Mouse (Mus musculus) MEL (cell line): ENCODE data around the gene Tgif1. TPM values are rescaled to one million over a fixed set of nuclear protein-coding genes. Genes with fewer than 3 reads are reported as not detected.

Experiments
- DNase-seq: peaks from one replicate; pipeline ENCODE4 v3.0.0; 2011; ENCODE audit warnings: low read depth, low spot score
- H3K27ac ChIP-seq: 2 replicates; pipeline ENCODE4 v1.5.1; 2012; ENCODE audit warnings: low read depth, mild to moderate bottlenecking, control low read depth, low read length, moderate library complexity; ENCODE audit not compliant: control insufficient read depth
- H3K27me3 ChIP-seq, 2 experiments: fragments of 150-350 bp in 1 of 2; sonication (generic) in 1 of 2; 2 replicates each; pipeline ENCODE4 v1.6.1; 2012; ENCODE audit warnings: low read length in 2 of 2, mild to moderate bottlenecking in 2 of 2, improper control_type of control experiment in 1 of 2, moderate library complexity in 1 of 2; ENCODE audit not compliant: insufficient read depth in 2 of 2, control insufficient read depth in 1 of 2
- H3K36me3 ChIP-seq, 2 experiments: 2 replicates each; pipeline ENCODE4 v1.6.1; 2012 to 2014; ENCODE audit warnings: low read length in 2 of 2, improper control_type of control experiment in 1 of 2, inconsistent platforms in 1 of 2, mild to moderate bottlenecking in 1 of 2; ENCODE audit not compliant: insufficient read depth in 2 of 2, control insufficient read depth in 1 of 2
- H3K4me1 ChIP-seq, 2 experiments: fragments of 150-350 bp in 1 of 2; sonication (generic) in 1 of 2; 2 replicates each; pipeline ENCODE4 v1.6.1; 2012; ENCODE audit warnings: low read length in 2 of 2, improper control_type of control experiment in 1 of 2, mild to moderate bottlenecking in 1 of 2; ENCODE audit not compliant: insufficient read depth in 2 of 2, control insufficient read depth in 1 of 2
- H3K4me3 ChIP-seq, 2 experiments: fragments of 150-350 bp in 1 of 2; sonication (generic) in 1 of 2; 2 replicates each; pipeline ENCODE4 v1.5.1; 2012; ENCODE audit warnings: low read depth in 2 of 2, low read length in 2 of 2, mild to moderate bottlenecking in 2 of 2, moderate library complexity in 2 of 2, control low read depth in 1 of 2, improper control_type of control experiment in 1 of 2; ENCODE audit not compliant: control insufficient read depth in 1 of 2, insufficient read depth in 1 of 2
- H3K79me2 ChIP-seq: 2 replicates; pipeline ENCODE4 v1.6.1; 2012; ENCODE audit warnings: mild to moderate bottlenecking, low read length, moderate library complexity; ENCODE audit not compliant: control insufficient read depth, poor library complexity, insufficient read depth
- H3K9ac ChIP-seq: 2 replicates; pipeline ENCODE4 v1.6.1; 2012; ENCODE audit warnings: low read depth, mild to moderate bottlenecking, control low read depth, low read length, moderate library complexity; ENCODE audit not compliant: control insufficient read depth, poor library complexity, severe bottlenecking
- H3K9me3 ChIP-seq: fragments of 150-350 bp; sonication (generic); replicated peaks from 2 replicates; pipeline ENCODE4 v1.6.1; 2012; ENCODE audit warnings: mild to moderate bottlenecking, low read length, improper control_type of control experiment, moderate library complexity; ENCODE audit not compliant: insufficient read depth
- BHLHE40 ChIP-seq: IDR thresholded peaks from 2 replicates; pipeline ENCODE4 v1.6.1; 2012; ENCODE audit warnings: low read depth, mild to moderate bottlenecking, inconsistent platforms, low read length, improper control_type of control experiment, borderline replicate concordance
- CHD1 ChIP-seq: IDR thresholded peaks from 2 replicates; pipeline ENCODE4 v1.6.1; 2012; ENCODE audit warnings: low read depth, mild to moderate bottlenecking, inconsistent platforms, low read length, improper control_type of control experiment
- CHD2 ChIP-seq: IDR thresholded peaks from 2 replicates; pipeline ENCODE4 v1.6.1; 2011; ENCODE audit warnings: low read length, improper control_type of control experiment
- GABPA ChIP-seq: IDR thresholded peaks from 2 replicates; pipeline ENCODE4 v1.6.1; 2012; ENCODE audit warnings: low read depth, mild to moderate bottlenecking, inconsistent platforms, low read length, improper control_type of control experiment, moderate library complexity
- GATA1 ChIP-seq: IDR thresholded peaks from 2 replicates; pipeline ENCODE4 v1.6.1; 2011; ENCODE audit warnings: low read depth, low read length, improper control_type of control experiment
- HCFC1 ChIP-seq: IDR thresholded peaks from 2 replicates; pipeline ENCODE4 v1.6.1; 2012; ENCODE audit warnings: low read depth, mild to moderate bottlenecking, inconsistent platforms, low read length, improper control_type of control experiment, moderate library complexity
- MXI1 ChIP-seq: IDR thresholded peaks from 2 replicates; pipeline ENCODE4 v1.6.1; 2011; ENCODE audit warnings: mild to moderate bottlenecking, low read depth, low read length, improper control_type of control experiment
- NRF1 ChIP-seq: IDR thresholded peaks from 2 replicates; pipeline ENCODE4 v1.6.1; 2014; ENCODE audit warnings: low read depth, mild to moderate bottlenecking, inconsistent platforms, low read length, improper control_type of control experiment, moderate library complexity; ENCODE audit not compliant: poor library complexity, insufficient read depth, severe bottlenecking
- POLR2AphosphoS5 ChIP-seq: IDR thresholded peaks from 2 replicates; pipeline ENCODE4 v1.6.1; 2012; ENCODE audit warnings: low read depth, borderline replicate concordance, mild to moderate bottlenecking, inconsistent platforms, low read length, moderate library complexity, mixed read lengths
- TAL1 ChIP-seq: IDR thresholded peaks from 2 replicates; pipeline ENCODE4 v1.6.1; 2012; ENCODE audit warnings: mild to moderate bottlenecking, inconsistent platforms, low read length, moderate library complexity, mixed read lengths
- UBTF ChIP-seq: IDR thresholded peaks from 2 replicates; pipeline ENCODE4 v1.6.1; 2012; ENCODE audit warnings: low read depth, mild to moderate bottlenecking, inconsistent platforms, low read length, improper control_type of control experiment, moderate library complexity, borderline replicate concordance; ENCODE audit not compliant: insufficient read depth
- USF2 ChIP-seq, 2 experiments: IDR thresholded peaks; 2 replicates each; pipeline ENCODE4 v1.6.1; 2011 to 2012; ENCODE audit warnings: improper control_type of control experiment in 2 of 2, low read length in 2 of 2, borderline replicate concordance in 1 of 2, inconsistent platforms in 1 of 2, low read depth in 1 of 2, mild to moderate bottlenecking in 1 of 2; ENCODE audit not compliant: insufficient read depth in 1 of 2
- ZKSCAN1 ChIP-seq: IDR thresholded peaks from 2 replicates; pipeline ENCODE4 v1.6.1; 2012; ENCODE audit warnings: low read depth, mild to moderate bottlenecking, inconsistent platforms, low read length, improper control_type of control experiment, moderate library complexity
- ZMIZ1 ChIP-seq: IDR thresholded peaks from 2 replicates; pipeline ENCODE4 v1.6.1; 2012; ENCODE audit warnings: low read depth, mild to moderate bottlenecking, inconsistent platforms, low read length, improper control_type of control experiment, moderate library complexity
- polyA plus RNA-seq, 2 experiments: library from polyadenylated mRNA; stranded (reverse) in 1 of 2; unstranded in 1 of 2; fragments of >175 nt in 1 of 2; fragments of >200 nt in 1 of 2; gene quantifications; 2 replicates each; pipeline versions ENCODE4 v1.2.1 to v1.2.4; 2012; ENCODE audit warnings: low replicate concordance in 2 of 2, low read depth in 1 of 2; ENCODE audit not compliant: insufficient read length in 2 of 2, insufficient read depth in 1 of 2, missing spikeins in 1 of 2
- total RNA-seq: library from RNA; depleted of rRNA; stranded (reverse); fragments of 300-350 nt; gene quantifications from 2 replicates; pipeline ENCODE4 v1.2.3, GENCODE M21; 2012

Gene Tgif1
- total and polyA plus RNA-seq, 3 experiments: 9.1 to 29.5 TPM; not detected in 1

GRCm38 (mm10) chr17:70809776-70810175 is 43.6 kb downstream of the Tgif1 start:
- Histone ChIP-seq H3K9ac (no peak overlapping the region), H3K27ac (no peak overlapping the region), H3K4me1 (no peaks in the 10 kb centered on the region), H3K27me3 (no peaks in the 10 kb centered on the region; a peak in 1 of 4 replicates), H3K4me3 (no peak overlapping the region), H3K9me3 (no peaks in the 10 kb centered on the region), H3K36me3 (no peaks in the 10 kb centered on the region), H3K79me2 (no peaks in the 10 kb centered on the region)
- no peak for DNase-seq
- TF ChIP-seq ZMIZ1 (no peak), USF2 (IDR thresholded peaks at IDR 0.05; ENCODE audit: borderline replicate concordance in 1 of 2, insufficient read depth in 1 of 2, low read depth in 1 of 2, low read length in 2 of 2) (no peak)

DNA sequence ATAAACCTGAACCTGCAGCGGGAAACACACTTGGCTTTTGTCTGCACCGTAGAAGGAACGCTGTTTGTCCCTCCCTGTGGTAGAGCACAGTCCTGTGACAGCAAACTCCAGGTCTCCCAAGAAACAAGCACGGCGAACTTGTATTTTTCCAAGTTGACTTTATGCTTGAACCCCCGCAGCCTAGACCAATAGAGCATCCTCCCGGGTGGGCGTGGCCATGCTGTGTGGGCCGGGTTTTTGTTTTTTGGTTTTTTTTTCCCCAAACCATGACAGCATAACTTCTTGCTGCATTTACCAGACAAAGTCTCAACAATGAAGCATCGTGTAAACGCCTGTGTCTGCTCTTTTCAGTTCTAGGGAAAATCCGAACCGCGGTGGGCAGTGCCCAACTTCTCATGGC is 44.5 kb downstream of the Tgif1 start:
- no peaks in the 10 kb centered on the region for H3K36me3 ChIP-seq
- no peak overlapping the region for H3K27ac ChIP-seq
- no peaks in the 10 kb centered on the region; a peak in 1 of 4 replicates for H3K27me3 ChIP-seq
- H3K79me2 ChIP-seq: no peaks in the 10 kb centered on the region
- DNase-seq: no peak
- no peaks in the 10 kb centered on the region for H3K9me3 ChIP-seq
- TF ChIP-seq GATA1: no peak
- TF ChIP-seq POLR2AphosphoS5: no peak
- no peak for TF ChIP-seq CHD2
- no peak for TF ChIP-seq NRF1
- no peak for TF ChIP-seq MXI1
- TF ChIP-seq BHLHE40: no peak
- no peak for TF ChIP-seq UBTF
- no peak overlapping the region for H3K9ac ChIP-seq
- H3K4me1 ChIP-seq: no peaks in the 10 kb centered on the region
- H3K4me3 ChIP-seq: no peak overlapping the region

DNA sequence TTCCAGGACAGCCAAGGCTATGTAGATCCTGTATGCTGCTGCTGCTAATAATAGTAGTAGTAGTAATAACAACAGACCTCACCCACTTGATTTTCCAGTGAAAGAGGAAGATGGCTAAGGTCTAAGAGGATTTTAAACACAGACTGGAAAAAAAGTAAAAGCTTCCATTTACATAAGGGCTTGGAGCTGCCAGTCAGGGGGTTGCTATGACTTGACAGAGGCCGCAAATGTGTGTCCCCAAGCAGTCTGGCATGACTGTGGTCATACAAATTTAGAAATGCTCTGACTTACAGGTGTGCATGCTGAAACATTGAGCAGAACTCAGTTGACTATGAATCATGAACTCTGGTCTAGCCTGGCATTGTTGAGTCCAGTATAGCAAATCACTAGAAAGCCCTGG is 45.5 kb downstream of the Tgif1 start:
- Histone ChIP-seq H3K4me1 (no peaks in the 10 kb centered on the region), H3K27me3 (no peaks in the 10 kb centered on the region; a peak in 1 of 4 replicates), H3K9me3 (no peaks in the 10 kb centered on the region), H3K27ac (no peak overlapping the region), H3K79me2 (no peaks in the 10 kb centered on the region), H3K36me3 (no peaks in the 10 kb centered on the region), H3K4me3 (no peak overlapping the region), H3K9ac (no peak overlapping the region)
- TF ChIP-seq CHD2: no peak
- no peak for TF ChIP-seq TAL1
- TF ChIP-seq HCFC1: no peak
- TF ChIP-seq ZKSCAN1: no peak
- no peak for TF ChIP-seq GABPA
- TF ChIP-seq CHD1: no peak
- DNase-seq: no peak
